Mouse (Mus musculus) spleen, embryonic (tissue): ENCODE measurements at regions not wholly inside any gene's neighbourhood (a gene's known extent, or its start where the extent isn't known, plus 50 kb on each side); places are given as distances from the start of the nearest gene placed in this dataset.

Experiments
- CTCF ChIA-PET: fragments of 350-600 bp; sonication (Branson Sonifier 250); formaldehyde crosslinking; loops from one replicate; lab custom pipeline; 2022; lab: Charles Lee

DNA sequence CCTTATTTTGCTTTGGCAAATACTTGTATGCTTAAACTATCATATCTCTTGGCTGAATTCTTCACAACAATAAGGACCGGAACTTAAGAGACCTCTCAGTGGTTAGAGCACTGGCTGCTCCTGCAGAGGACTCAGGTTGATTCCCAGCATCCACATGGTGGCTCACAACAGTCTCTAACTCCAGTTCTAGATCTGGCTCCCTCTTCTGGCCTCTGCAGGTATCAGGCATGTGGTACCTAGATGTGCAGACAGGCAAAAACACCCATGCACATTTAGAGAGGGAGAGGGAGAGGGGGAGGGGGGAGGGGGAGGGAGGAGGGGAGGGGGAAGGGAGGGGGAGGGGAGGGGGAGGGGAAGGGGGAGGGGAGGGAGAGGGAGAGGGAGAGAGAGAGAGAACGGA is 80.0 kb upstream of the Sfswap start:
- CTCF ChIA-PET: no interaction called here

DNA sequence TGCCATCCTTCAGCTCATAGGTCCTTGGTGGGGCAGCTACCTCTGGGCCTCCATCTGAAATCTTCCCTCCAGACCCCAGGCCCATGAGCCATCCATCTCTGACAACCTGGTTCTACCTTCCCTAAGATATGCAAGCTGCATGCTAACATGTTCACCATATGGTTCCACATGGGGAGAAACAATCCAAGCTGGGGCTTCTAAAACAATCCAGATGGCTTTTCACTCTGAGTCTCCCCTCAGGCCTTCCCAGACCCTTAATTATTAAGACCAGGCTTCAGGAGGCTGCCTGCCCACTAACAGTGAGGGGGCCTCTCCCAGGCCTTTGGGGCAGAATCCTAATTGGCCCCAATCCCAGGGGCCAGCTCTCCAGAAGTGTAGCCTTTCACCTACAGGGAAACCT is 71.1 kb upstream of the Sfswap start:
- CTCF ChIA-PET: no interaction called here

DNA sequence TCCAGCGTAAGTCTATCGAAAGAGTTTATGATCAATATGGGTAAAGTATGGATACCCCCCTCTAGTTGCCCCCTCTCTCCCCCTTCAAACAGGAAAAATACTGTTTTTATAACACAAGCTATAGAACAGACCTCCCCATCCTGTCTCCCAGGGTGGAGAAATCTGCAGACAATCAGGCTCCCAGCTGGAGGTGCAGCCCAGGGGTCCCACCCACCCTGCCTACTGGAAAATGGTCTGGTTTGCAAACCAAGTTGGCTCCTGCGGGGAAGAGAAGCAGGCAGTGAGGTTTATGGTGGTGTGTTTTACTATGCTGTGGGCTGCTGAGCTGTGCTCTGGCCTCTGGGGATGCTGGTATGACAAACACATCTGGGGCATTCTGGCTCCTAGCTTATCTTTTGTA is 70.7 kb upstream of the Sfswap start:
- CTCF ChIA-PET: no interaction called here

DNA sequence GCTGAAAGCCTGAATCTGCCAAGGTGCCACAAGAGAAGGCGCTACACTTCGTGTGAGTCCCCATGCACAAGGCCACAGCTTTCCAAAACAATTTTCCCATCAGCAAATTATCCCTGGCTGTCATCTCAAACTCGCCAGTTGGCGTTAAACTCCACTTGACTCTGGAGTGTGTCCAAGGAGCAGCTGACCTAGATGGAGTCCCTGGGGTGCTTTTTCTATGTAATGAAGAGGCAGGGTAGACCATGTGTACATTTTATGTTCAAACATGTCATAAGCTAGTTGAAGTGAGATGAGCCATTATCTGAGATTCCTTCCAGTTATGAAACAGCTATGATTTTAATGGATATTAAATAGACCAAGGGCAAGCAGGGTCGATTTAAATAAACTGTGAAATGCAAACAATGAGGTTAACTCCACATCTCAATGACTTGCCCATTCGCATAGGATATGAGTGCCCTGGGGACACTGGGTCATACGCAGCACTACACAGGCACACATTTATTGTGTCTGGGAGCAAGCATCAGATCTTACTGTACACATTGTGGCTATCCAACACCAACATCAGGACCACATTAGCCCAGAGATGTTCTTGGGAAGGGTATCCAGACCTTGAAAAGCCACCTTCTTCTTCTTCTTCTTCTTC is 51.0 kb upstream of the Sfswap start:
- CTCF ChIA-PET: no interaction called here
